Mouse (Mus musculus): ENCODE data around the gene Tns3. TPM values are rescaled to one million over a fixed set of nuclear protein-coding genes. Genes with fewer than 3 reads are reported as not detected.

Gene Tns3
- polyA plus RNA-seq, 1 experiment from 2014 or later, result 12.6 TPM

GRCm38 (mm10) chr11:8637469-8638447, 26.6 kb downstream of the Tns3 start:
- Histone ChIP-seq H3K27ac (no peak overlapping the region), H3K9me3 (no peaks in the 10 kb centered on the region), H3K9ac (no peak overlapping the region), H3K36me3 (no peaks in the 10 kb centered on the region), H3K4me2 (replicated peaks) (no peak overlapping the region), H3K4me1 (0 out of 2 replicates have a peak, but pooled peaks cover 8% of the 10 kb centered on the region), H3K4me3 (no peak overlapping the region), H3K27me3 (replicated peaks) (no peaks in the 10 kb centered on the region)
- no peak for ATAC-seq (ENCODE audit: low FRiP score, low read depth)
- WGBS, result 84% methylated on average over 10 of the region's 10 CpGs

- Histone ChIP-seq H3K27me3 (replicated peaks) (no peaks in the 10 kb centered on the region), H3K36me3 (no peaks in the 10 kb centered on the region), H3K4me3 (no peak overlapping the region), H3K4me1 (0 out of 2 replicates have a peak, but pooled peaks cover 5% of the 10 kb centered on the region), H3K9ac (no peak overlapping the region), H3K9me3 (no peaks in the 10 kb centered on the region), H3K4me2 (replicated peaks) (no peak overlapping the region), H3K27ac (no peak overlapping the region)
- WGBS, result 86% methylated on average over 1 of the region's 1 CpGs
- ATAC-seq (ENCODE audit: low FRiP score, low read depth), result no peak
Measured at GRCm38 (mm10) chr11:8636680-8637079, 27.7 kb downstream of the Tns3 start.

GRCm38 (mm10) chr11:8635778-8636177, 28.6 kb downstream of the Tns3 start:
- ATAC-seq (ENCODE audit: low FRiP score, low read depth), result no peak
- Histone ChIP-seq H3K4me3 (no peak overlapping the region), H3K4me2 (replicated peaks) (no peak overlapping the region), H3K9ac (no peak overlapping the region), H3K27me3 (replicated peaks) (no peaks in the 10 kb centered on the region), H3K4me1 (0 out of 2 replicates have a peak, but pooled peaks cover 3% of the 10 kb centered on the region), H3K36me3 (no peaks in the 10 kb centered on the region), H3K9me3 (no peaks in the 10 kb centered on the region), H3K27ac (no peak overlapping the region)
- WGBS, result 41% methylated on average over 3 of the region's 3 CpGs

GRCm38 (mm10) chr11:8634728-8635410, 29.5 kb downstream of the Tns3 start:
- H3K9me3 ChIP-seq, result no peaks in the 10 kb centered on the region
- H3K4me1 ChIP-seq, result no peaks in the 10 kb centered on the region
- 62% methylated on average over 7 of the region's 7 CpGs for WGBS
- no peak overlapping the region for H3K4me2 ChIP-seq (replicated peaks)
- H3K4me3 ChIP-seq, result no peak overlapping the region
- H3K27me3 ChIP-seq (replicated peaks), result no peaks in the 10 kb centered on the region
- no peak overlapping the region for H3K9ac ChIP-seq
- H3K27ac ChIP-seq, result no peak overlapping the region
- ATAC-seq (ENCODE audit: low FRiP score, low read depth), result no peak
- H3K36me3 ChIP-seq, result no peaks in the 10 kb centered on the region

GRCm38 (mm10) chr11:8632163-8632562, 32.2 kb downstream of the Tns3 start:
- Histone ChIP-seq H3K4me1 (no peaks in the 10 kb centered on the region), H3K9me3 (no peaks in the 10 kb centered on the region), H3K36me3 (no peaks in the 10 kb centered on the region), H3K4me3 (no peak overlapping the region), H3K4me2 (replicated peaks) (no peak overlapping the region), H3K27ac (no peak overlapping the region), H3K9ac (no peak overlapping the region), H3K27me3 (replicated peaks) (no peaks in the 10 kb centered on the region)
- ATAC-seq (ENCODE audit: low FRiP score, low read depth), result no peak
- 87% methylated on average over 5 of the region's 5 CpGs for WGBS

GRCm38 (mm10) chr11:8629862-8630390, 34.4 kb downstream of the Tns3 start:
- H3K4me2 ChIP-seq (replicated peaks), result no peak overlapping the region
- no peak overlapping the region for H3K4me3 ChIP-seq
- H3K9me3 ChIP-seq, result no peaks in the 10 kb centered on the region
- peaks cover 9% of the 10 kb centered on the region for H3K4me1 ChIP-seq
- H3K27ac ChIP-seq, result no peak overlapping the region
- H3K27me3 ChIP-seq (replicated peaks), result no peaks in the 10 kb centered on the region
- no peaks in the 10 kb centered on the region for H3K36me3 ChIP-seq
- WGBS, result 84% methylated on average over 8 of the region's 8 CpGs
- no peak overlapping the region for H3K9ac ChIP-seq
- ATAC-seq (ENCODE audit: low FRiP score, low read depth), result no peak

GRCm38 (mm10) chr11:8629326-8629725, 35.0 kb downstream of the Tns3 start:
- Histone ChIP-seq H3K36me3 (no peaks in the 10 kb centered on the region), H3K27ac (no peak overlapping the region), H3K4me1 (peaks cover 9% of the 10 kb centered on the region), H3K4me2 (replicated peaks) (no peak overlapping the region), H3K9me3 (no peaks in the 10 kb centered on the region), H3K9ac (no peak overlapping the region), H3K4me3 (no peak overlapping the region), H3K27me3 (replicated peaks) (no peaks in the 10 kb centered on the region)
- ATAC-seq (ENCODE audit: low FRiP score, low read depth), result no peak
- 91% methylated on average over 5 of the region's 5 CpGs for WGBS

- 69% methylated on average over 10 of the region's 10 CpGs for WGBS
Measured at GRCm38 (mm10) chr11:8628846-8629253, 35.5 kb downstream of the Tns3 start.

GRCm38 (mm10) chr11:8627156-8627555, 37.2 kb downstream of the Tns3 start:
- Histone ChIP-seq H3K9me3 (no peaks in the 10 kb centered on the region), H3K36me3 (no peaks in the 10 kb centered on the region), H3K9ac (no peak overlapping the region), H3K4me2 (replicated peaks) (no peak overlapping the region), H3K4me1 (peaks cover 20% of the 10 kb centered on the region), H3K27me3 (replicated peaks) (peaks cover 4% of the 10 kb centered on the region; the same call in 1 of the 2 replicates), H3K27ac (no peak overlapping the region), H3K4me3 (no peak overlapping the region)
- ATAC-seq (ENCODE audit: low FRiP score, low read depth), result no peak
- 91% methylated on average over 6 of the region's 6 CpGs for WGBS

More at GRCm38 (mm10) chr11:8628846-8629253, 35.5 kb downstream of the Tns3 start:
- H3K9ac ChIP-seq, result no peak overlapping the region
- H3K4me3 ChIP-seq, result no peak overlapping the region
- H3K4me1 ChIP-seq, result peaks cover 14% of the 10 kb centered on the region
- no peak for ATAC-seq (ENCODE audit: low FRiP score, low read depth)
- H3K9me3 ChIP-seq, result no peaks in the 10 kb centered on the region
- no peaks in the 10 kb centered on the region; the same call in 1 of the 2 replicates for H3K27me3 ChIP-seq (replicated peaks)
- no peak overlapping the region for H3K4me2 ChIP-seq (replicated peaks)
- no peak overlapping the region for H3K27ac ChIP-seq
- no peaks in the 10 kb centered on the region for H3K36me3 ChIP-seq

GRCm38 (mm10) chr11:8626715-8627114, 37.6 kb downstream of the Tns3 start:
- no peaks in the 10 kb centered on the region for H3K9me3 ChIP-seq
- no peak overlapping the region for H3K4me2 ChIP-seq (replicated peaks)
- H3K27me3 ChIP-seq (replicated peaks), result peaks cover 4% of the 10 kb centered on the region; the same call in 1 of the 2 replicates
- ATAC-seq (ENCODE audit: low FRiP score, low read depth), result no peak
- no peaks in the 10 kb centered on the region for H3K36me3 ChIP-seq
- no peak overlapping the region for H3K9ac ChIP-seq
- H3K4me3 ChIP-seq, result no peak overlapping the region
- no peak overlapping the region for H3K27ac ChIP-seq
- H3K4me1 ChIP-seq, result peaks cover 20% of the 10 kb centered on the region
- 82% methylated on average over 6 of the region's 6 CpGs for WGBS

GRCm38 (mm10) chr11:8625915-8626604, 38.3 kb downstream of the Tns3 start:
- H3K9ac ChIP-seq, result no peak overlapping the region
- H3K4me2 ChIP-seq (replicated peaks), result no peak overlapping the region
- no peaks in the 10 kb centered on the region for H3K9me3 ChIP-seq
- no peaks in the 10 kb centered on the region for H3K36me3 ChIP-seq
- no peak for ATAC-seq (ENCODE audit: low FRiP score, low read depth)
- no peak overlapping the region for H3K27ac ChIP-seq
- WGBS, result 63% methylated on average over 10 of the region's 10 CpGs
- H3K4me1 ChIP-seq, result peaks cover 20% of the 10 kb centered on the region
- H3K4me3 ChIP-seq, result no peak overlapping the region
- H3K27me3 ChIP-seq (replicated peaks), result peaks cover 4% of the 10 kb centered on the region; the same call in 1 of the 2 replicates
